Mouse (Mus musculus) cerebellum, adult 18-20 months (tissue): ENCODE measurements around the gene Olfr1179.
"Not testable (repeated sequence)": the region's sequence is repeated elsewhere in the genome, so short reads cannot be mapped to it uniquely, and the experiment has no call there.

ENCODE experiments used
- DNase-seq, 2 experiments: peaks; one replicate each; pipeline ENCODE4 v3.0.0; 2021

The Olfr1179 gene

DNA sequence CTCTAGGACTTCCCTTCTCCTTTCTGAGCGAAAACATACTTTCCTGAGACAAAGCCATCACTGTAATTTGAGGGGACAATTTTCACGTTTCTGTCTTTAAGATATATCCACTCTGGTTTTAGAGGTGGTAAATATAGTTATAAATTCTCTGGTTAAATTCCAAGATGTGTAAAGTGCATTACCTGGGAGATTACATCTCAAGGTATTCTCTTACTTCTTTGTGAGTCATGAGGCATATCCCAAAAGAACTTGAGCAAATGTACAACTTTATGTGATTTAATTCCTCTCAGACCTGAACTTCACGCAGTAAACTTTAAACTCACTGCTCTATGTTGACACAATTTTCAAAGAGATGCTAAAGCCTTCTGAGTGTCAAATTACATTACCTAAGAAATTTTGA is at the start of gene Olfr1179:
TSS of gene Olfr1179 (minus strand) at position 101 of the 400 bp plus-strand sequence.
- no peak for DNase-seq

DNA sequence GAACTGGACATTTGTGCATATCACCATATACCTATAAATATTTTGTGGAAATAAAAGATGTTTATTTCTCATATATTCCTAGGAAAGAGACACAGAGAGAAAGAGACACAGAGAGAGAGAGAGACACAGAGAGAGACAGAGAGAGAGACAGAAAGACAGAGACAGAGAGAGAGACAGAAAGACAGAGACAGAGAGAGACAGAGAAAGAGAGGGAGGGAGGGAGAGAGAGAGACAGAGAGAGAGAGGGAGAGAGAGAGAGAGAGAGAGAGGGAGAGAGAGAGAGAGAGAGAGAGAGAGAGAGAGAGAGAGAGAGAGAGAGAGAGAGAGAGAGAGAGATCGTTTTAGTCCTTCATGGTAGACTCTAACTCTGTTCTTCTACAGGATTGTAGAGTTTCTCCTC is 48.3 kb upstream of the Olfr1179 start, which contains the start of gene Olfr1183:
TSS of gene Olfr1183 (plus strand) at position 301 of the 400 bp plus-strand sequence.
- not testable (repeated sequence) for DNase-seq

DNA sequence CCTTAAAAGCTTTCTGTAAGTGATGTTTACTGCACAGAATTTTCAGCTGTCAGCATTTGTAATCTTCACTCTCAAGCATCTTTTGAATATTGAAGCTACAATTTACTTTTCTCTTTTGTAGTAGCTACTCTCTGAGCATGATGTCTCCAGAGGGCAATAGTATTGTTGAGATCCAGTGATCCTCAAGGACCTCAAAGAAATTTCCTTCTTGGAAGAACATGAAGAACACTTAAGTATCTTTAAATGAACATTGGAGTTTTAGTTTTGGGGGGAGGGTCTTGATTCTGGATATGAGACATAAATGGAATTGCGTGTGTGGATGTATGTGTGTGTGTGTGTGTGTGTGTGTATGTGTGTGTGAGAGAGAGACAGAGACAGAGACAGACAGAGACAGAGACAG is 42.8 kb upstream of the Olfr1179 start, which contains the start of gene Gm13757:
TSS of gene Gm13757 (minus strand) at position 101 of the 400 bp plus-strand sequence.
- DNase-seq = no peak

DNA sequence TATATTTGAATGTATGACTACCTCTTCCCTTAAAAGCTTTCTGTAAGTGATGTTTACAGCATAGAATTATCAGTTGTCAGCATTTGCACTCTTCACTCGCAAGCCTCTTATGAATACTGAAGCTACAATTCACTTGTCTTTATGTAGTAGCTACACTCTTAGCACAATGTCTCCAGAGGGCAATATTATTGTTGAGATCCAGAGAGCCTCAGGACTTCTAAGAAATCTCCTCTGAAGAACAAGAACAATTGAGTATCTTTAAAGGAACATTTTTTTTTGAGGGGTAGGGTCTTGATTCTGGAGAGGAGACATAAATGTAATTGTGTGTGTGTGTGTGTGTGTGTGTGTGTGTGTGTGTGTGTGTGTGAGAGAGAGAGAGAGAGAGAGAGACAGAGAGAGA is 19.8 kb upstream of the Olfr1179 start, which contains the start of gene Olfr1181:
TSS of gene Olfr1181 (minus strand) at position 101 of the 400 bp plus-strand sequence.
- DNase-seq = no peak

DNA sequence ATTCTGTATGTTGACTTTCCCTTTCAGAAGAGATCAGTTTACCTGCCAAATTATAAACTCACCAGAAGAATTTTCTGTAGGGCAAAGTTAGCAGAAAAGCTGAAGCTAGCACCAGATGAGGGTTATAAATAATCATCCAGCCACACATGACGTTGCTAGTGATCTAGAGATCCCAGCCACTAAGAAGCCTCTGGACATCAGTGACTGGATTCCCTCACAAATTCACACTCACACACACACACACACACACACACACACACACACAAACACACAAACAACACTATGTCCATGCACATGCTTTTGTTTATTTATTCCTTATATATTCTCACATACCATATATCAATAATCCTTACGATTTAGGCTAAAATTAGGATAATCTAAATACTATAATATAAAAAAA is 12.8 kb upstream of the Olfr1179 start, which contains the start of gene Olfr1180:
TSS of gene Olfr1180 (minus strand) at position 101 of the 400 bp plus-strand sequence.
- no peak for DNase-seq

DNA sequence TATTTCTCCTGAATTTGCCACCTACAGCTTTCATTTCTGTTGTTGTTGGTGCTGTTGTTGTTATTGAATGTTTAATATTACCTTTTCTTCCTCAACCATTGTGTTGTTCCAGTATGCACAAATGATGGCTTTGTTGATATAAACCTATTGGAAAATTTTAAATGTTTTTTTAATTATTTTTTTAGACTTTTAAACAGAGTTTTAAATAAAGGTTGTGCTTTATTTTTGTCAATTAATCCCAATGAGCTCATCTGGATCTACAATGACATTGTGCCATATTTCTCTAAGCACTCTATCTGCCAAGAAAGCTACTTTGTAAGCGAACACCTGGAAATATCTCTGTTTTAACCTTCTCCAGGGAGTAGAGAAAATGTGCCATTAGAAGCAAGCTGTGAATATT is 19.5 kb downstream of the Olfr1179 start, which contains the start of gene Olfr1178:
TSS of gene Olfr1178 (plus strand) at position 301 of the 400 bp plus-strand sequence.
- DNase-seq = no peak

DNA sequence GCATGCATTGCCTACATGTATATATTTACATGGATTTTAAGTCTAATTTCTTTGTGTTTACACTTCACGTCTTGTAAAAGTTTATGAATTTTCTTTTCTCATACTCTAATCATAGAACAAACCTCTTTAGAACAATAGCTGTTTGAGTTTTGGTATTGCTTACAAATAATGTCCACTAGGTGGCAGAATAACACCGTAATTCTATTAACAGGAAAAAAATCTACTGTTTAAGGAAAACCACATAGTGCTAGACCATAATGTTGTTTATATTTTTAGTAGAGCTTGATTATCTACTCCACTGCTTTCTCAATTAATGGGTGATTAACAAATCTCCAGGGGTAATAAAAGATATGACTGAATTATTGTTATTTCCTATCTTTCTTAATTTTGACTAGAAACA is 49.9 kb downstream of the Olfr1179 start:
- DNase-seq = no peak
